Mouse (Mus musculus): ENCODE results near the gene Nhej1. TPM values are rescaled to one million over a fixed set of nuclear protein-coding genes. Genes with fewer than 3 reads are reported as not detected.

Gene Nhej1
- polyA plus RNA-seq, 2 experiments from 2014 or later: 6.1 to 15.3 TPM

GRCm38 (mm10) chr1:74973590-74973989 is 151.4 kb downstream of the Nhej1 start:
- no peak for ATAC-seq

DNA sequence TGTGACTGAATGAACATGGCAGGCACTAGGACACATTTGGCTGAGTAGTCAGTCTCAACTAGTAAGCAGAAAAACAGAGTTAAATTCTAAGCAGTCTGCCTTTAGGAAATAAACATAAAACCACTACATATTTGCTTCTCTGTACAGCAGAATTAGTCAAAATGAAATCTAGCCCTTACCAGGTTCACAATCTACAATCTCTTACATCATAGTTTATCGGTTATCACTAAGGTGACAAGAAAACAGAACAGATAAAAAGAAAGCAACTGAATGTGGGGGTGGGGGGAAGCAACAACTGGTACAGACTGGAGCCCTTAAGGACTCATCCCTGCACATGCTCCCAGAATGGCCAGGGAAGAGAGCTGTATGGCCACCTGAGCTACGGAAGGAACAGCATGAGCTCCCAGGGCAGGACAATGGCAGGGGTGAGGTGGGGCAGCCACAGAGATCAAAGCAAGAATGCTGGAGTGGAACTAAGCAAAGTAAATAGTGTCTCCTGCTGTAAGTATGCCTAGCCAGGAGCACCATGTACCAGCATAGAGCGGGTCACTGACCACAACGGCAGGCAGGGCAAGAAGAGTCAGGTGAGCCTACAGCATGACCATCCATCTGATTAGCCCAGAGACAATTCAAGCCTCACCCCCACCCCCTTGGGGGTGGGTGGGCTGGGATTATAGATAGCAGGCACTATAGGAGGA is 153.5 kb downstream of the Nhej1 start:
- ATAC-seq: peak; percentile 90

DNA sequence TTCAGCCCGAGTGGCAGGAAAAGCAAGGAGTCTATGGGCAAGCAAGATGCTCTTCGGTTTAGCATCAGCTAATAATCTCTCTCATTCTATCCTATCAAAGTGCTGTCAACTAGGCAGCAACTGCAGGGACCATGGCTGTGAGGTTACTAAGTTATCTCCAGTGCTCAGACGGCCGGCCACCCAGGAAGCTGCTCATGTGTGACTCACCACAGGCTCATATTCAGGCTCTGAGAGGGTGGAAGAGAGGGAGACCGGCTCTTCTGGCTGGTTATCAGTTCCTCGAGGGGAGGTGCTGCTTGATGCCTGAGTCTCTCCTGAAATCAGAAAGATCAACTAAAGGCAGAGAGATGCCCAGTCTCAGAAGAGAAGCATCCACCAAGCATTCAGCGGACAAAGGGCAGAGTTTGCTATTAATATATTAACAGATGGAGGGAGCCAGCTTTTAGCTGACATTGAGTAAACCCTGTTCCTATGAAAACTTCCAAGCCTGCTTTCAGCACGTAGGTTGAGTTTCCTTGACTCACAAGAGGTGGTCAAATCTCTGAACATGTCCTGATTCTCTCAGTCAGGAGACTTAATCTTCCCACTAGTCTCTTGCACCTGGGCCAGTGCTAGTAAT is 156.9 kb downstream of the Nhej1 start:
- no peak for ATAC-seq

- peak; percentile 51 for ATAC-seq
These were observed 160.3 kb downstream of the Nhej1 start for GRCm38 (mm10) chr1:74964494-74965215.

DNA sequence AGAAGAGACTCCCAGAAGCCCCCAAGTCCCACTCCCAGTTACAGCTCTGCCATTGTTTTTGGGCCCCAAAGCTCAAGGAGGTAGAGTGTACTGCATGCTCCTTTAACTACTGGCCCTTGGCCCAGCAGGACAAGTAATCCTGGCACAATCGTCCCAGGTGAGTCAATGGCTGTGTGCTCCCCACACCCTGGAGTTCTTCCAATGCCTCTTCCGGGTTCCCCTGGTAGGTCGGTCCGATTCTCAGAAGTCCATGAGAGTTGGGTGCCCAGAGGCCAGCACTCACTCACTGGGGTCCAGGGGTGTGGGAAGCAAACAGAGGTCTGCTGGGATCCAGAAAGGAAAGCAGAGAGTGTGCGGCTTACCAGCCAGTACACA is 162.2 kb downstream of the Nhej1 start:
- ATAC-seq: no peak

DNA sequence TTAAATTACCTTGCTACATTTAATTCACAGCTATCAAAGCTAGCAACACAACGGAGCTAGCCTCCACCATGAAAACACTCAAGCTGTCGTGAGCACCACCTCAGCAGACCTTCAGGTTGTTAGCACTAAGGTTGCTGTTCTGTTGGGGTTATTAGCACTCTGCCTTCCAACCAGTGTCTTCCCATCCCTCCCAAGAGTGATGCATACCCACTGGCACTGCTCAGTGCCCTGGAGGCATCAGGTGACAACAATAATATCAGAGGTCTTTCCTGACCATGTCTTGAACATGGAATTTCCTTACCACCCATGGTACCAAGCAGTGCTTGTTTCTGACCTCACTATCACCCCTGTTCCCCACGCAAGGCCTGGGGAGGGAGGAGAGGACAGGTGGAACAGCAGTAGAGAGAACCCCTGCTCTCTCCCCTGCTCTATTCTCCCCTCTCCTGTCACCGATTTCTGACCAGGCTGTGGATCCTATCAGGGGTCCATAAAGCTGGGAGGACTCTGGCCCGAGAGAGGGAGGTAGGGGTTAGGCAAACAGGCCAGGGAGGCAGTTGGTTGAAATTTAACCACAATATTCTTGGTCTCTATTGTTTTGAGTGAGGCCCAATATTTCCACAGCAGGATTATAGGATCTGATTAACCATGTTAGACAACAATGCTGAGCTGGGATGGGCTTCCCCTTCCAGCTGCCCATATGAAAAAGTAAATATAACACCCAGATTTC is 162.7 kb downstream of the Nhej1 start:
- no peak for ATAC-seq

GRCm38 (mm10) chr1:74961722-74962121 is 163.3 kb downstream of the Nhej1 start:
- no peak for ATAC-seq

GRCm38 (mm10) chr1:74960059-74960458 is 164.9 kb downstream of the Nhej1 start:
- no peak for ATAC-seq

DNA sequence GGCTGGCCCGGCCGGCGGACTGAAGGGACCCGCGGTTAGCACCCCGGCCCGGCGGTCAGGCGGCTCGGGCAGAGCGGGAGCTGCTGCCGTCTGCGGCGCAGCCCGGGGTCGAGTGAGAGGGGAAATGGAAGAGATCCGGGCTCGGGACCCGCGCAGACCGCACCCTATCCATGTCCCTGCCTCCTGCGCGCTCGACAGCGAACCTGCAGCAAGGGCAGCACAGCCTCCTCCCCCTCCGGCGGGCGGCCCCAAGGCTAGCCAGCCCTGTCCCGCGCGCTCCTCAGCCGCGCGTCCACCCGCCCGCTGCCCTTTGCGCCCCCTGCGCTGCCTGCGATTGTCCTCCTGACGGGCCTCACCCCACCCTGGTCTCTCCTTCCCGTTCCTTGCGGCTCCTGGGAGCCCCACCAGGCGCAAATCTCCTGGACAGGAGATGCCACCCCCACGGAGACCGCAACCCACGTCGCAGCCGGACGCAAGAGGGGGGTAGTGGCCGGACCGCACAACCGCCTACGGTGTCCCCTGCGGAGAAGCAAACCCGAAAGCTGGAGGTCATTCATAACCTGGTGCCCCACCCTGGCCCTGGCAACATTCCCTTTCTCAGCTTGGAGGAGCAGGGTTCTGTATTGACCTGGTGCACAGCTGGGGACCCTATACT is 173.3 kb downstream of the Nhej1 start, which contains the start of gene Ihh:
Ihh (minus strand) TSS at position 117 of the 655 bp plus-strand sequence.
- no peak for ATAC-seq

GRCm38 (mm10) chr1:74950576-74951490 is 174.2 kb downstream of the Nhej1 start:
- no peak for ATAC-seq

GRCm38 (mm10) chr1:74950066-74950465 is 174.9 kb downstream of the Nhej1 start:
- ATAC-seq: no peak

- ATAC-seq: no peak
These were observed 175.3 kb downstream of the Nhej1 start for GRCm38 (mm10) chr1:74949666-74950050.

- ATAC-seq: peak; percentile 74
These were observed 176.0 kb downstream of the Nhej1 start for GRCm38 (mm10) chr1:74948784-74949665.

DNA sequence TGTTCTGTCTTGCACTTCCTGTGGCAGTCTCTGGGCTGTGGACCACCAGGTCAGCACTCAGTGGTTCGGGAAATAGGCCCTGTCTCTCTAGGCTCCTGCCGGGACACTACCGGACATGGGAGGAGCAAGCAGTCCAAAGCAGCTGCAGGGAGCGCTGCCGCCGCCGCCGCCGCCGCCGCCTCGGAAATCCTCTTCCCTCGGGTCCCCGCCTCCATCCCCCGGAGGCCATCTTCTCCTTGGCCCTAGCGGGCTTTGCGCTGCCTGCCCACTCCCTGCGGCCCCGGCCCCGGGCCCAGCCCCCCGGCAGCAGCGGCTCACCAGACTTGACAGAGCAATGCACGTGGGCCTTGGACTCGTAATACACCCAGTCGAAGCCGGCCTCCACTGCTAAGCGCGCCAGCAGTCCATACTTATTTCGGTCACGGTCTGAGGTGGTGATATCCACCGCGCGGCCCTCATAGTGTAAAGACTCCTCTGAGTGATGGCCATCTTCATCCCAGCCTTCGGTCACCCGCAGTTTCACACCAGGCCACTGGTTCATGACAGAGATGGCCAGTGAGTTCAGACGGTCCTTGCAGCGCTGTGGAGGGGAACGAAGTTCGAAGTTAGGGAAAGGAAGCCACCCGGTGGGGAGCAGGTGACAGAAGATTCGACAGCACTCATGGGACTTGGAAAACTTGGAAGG is 176.9 kb downstream of the Nhej1 start:
- no peak for ATAC-seq

DNA sequence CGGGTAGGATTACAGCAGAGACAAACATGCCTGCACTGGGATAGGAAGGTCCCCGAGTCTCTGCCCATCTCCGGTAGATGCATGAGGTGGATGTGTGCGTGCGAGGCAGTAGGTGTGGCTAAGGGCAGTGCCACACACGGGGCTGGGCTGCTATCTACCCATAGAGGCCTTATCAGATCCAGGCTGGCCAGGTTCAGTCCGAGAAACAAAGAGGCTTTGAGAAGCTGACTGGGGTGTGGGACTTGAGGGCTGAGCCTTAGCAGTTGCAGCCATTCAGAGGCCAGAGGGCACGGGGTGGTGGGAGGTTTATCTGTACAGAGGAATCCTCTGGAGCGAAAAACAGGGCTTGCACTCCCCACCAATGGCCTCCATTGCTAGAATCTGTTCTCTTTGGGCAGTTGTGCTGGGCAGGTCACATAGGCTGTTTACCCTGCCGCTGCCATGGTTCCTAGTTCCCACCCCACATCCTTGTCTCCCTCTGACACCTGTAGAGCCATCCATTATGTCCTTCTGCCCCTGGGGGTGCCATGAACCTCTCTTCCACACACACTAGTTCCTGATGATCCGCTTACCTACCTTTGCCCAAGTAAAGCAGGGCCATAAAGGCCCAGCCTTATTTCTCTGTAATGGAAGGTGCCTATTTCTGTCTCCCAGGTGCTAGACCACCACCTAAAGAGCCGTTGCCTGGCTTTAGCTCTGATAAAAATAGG is 183.2 kb downstream of the Nhej1 start:
- ATAC-seq: no peak

GRCm38 (mm10) chr1:74939762-74940161 is 185.2 kb downstream of the Nhej1 start:
- ATAC-seq: no peak

DNA sequence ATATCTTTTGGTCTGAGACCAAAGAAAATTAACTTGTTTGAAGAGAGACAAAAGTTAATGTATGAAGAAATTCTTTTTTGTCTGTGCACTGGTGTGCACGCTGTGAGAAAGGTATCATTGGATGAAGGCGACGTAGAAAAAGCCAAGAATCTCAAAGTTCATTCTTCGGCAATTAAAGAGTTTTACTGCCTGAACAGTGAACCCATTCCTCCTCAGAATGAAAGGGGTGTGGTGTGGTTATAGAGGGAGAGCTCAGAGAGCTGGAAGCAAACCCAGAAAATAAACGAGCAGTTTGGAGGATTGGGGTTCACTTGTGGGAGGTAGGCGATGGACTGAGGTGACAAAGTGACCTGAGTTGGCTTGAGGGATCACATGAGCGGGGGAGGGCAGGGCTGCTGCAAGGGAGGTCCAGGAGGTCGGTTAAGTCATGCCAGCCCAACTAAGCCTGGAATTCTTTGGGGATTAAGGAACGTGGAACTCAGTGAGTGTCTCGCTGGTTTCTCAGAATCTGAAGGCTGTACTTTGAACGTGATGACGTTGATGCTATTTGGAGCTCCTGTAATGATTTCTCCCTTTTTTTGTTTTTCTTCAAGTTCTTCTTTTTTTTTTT is 188.7 kb downstream of the Nhej1 start:
- no peak for ATAC-seq

DNA sequence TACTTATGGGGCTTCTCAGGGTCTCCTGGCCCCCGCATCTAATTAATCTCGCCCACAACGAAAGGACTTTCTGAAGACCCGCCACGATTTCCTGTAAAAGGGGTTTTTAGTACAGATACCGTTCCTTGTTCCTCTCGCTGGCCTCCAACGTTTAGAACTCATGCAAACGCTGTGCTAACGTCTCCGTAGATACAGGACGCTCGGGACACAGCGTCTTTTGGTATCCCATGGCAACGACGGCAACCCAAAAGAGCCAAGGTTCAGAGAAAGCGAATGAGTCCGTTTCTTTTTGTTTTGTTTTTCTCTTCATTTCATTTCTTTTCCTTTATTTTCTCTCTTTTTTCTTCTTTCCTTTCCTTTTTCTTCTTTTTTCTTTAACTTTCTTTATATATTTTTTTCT is 189.6 kb downstream of the Nhej1 start, which contains the start of gene Cfap65:
Cfap65 (minus strand) TSS at position 198 of the 400 bp plus-strand sequence.
- ATAC-seq: no peak
